Mouse (Mus musculus) embryonic facial prominence, embryonic 14.5 days (tissue): ENCODE data around the gene Enho. TPM values are rescaled to one million over a fixed set of nuclear protein-coding genes. Genes with fewer than 3 reads are reported as not detected.

Experiments
- ATAC-seq: fragments of 200-750 bp; cut with Nextera tagmentation; 2 replicates; pipeline ENCODE4 v1.8.0; 2017; ENCODE audit warnings: low read depth, moderate number of reproducible peaks, moderate TSS enrichment
- DNase-seq: peaks from one replicate; pipeline ENCODE4 v3.0.0-alpha.2; 2015; ENCODE audit warnings: low spot score
- H3K27ac ChIP-seq: fragments of 300-500 bp; sonication (generic); replicated peaks from 2 replicates; pipeline ENCODE4 v1.5.1; 2014; ENCODE audit warnings: low read depth, mild to moderate bottlenecking, low read length, moderate library complexity
- H3K27me3 ChIP-seq: fragments of 300-500 bp; sonication (generic); replicated peaks from 2 replicates; pipeline ENCODE4 v1.6.1; 2014; ENCODE audit warnings: low read length; ENCODE audit not compliant: control insufficient read depth, insufficient read depth
- H3K36me3 ChIP-seq: fragments of 300-500 bp; sonication (generic); 2 replicates; pipeline ENCODE4 v1.6.1; 2014; ENCODE audit warnings: low read length, mixed read lengths; ENCODE audit not compliant: control insufficient read depth, insufficient read depth
- H3K4me1 ChIP-seq: fragments of 300-500 bp; sonication (generic); 2 replicates; pipeline ENCODE4 v1.6.1; 2014; ENCODE audit warnings: antibody characterized with exemption, low read length; ENCODE audit not compliant: control insufficient read depth, insufficient read depth
- H3K4me2 ChIP-seq: fragments of 300-500 bp; sonication (generic); 2 replicates; pipeline ENCODE4 v1.6.1; 2014; ENCODE audit warnings: low read depth, mild to moderate bottlenecking, low read length, moderate library complexity, mixed read lengths
- H3K4me3 ChIP-seq: fragments of 300-500 bp; sonication (generic); 2 replicates; pipeline ENCODE4 v1.5.1; 2014; ENCODE audit warnings: low read depth, mild to moderate bottlenecking, low read length
- H3K9ac ChIP-seq: fragments of 300-500 bp; sonication (generic); 2 replicates; pipeline ENCODE4 v1.6.1; 2014; ENCODE audit warnings: low read depth, mild to moderate bottlenecking, low read length, moderate library complexity, mixed read lengths
- H3K9me3 ChIP-seq: fragments of 300-500 bp; sonication (generic); 2 replicates; pipeline ENCODE4 v1.6.1; 2016; ENCODE audit warnings: low read length; ENCODE audit not compliant: control insufficient read depth
- WGBS: fragments of 180-500 bp; shearing (Covaris S2); extraction: QIAGEN DNeasy Blood & Tissue Kit; methylation state at CpG from one replicate; pipeline ENCODE4 v1.1.7; 2014; 5-methylcytosine and 5-hydroxymethylcytosine counted together
- polyA plus RNA-seq: library from polyadenylated mRNA; unstranded; fragments of >200 nt; fragmentation: Nextera tagmentation; extraction: Ambion mirVana; gene quantifications from 2 replicates; pipeline ENCODE4 v1.2.1, GENCODE M21; 2014

Enho gene
- polyA plus RNA-seq, 1 experiment from 2014 or later, result 22.7 TPM

GRCm38 (mm10) chr4:41659556-41659955 lies 19.4 kb upstream of the Enho start:
- ATAC-seq, result no peak
- WGBS, result 78% methylated on average over 7 of the region's 13 CpGs
- Histone ChIP-seq H3K4me1 (peaks cover 19% of the 10 kb centered on the region), H3K36me3 (peaks cover 11% of the 10 kb centered on the region; the same call in 1 of the 2 replicates), H3K27me3 (no peaks in the 10 kb centered on the region; the same call in 1 of the 2 replicates), H3K9me3 (no peaks in the 10 kb centered on the region), H3K27ac (no peak overlapping the region), H3K4me3 (no peak overlapping the region), H3K9ac (no peak overlapping the region), H3K4me2 (no peak overlapping the region)
- no peak for DNase-seq

- WGBS, result 24% methylated on average over 16 of the region's 25 CpGs
- H3K36me3 ChIP-seq, result peaks cover 8% of the 10 kb centered on the region; the same call in 1 of the 2 replicates
- no peaks in the 10 kb centered on the region for H3K9me3 ChIP-seq
- H3K27ac ChIP-seq, result no peak overlapping the region
- ATAC-seq, result 0 out of 2 replicates have a peak, but pooled peaks have one; percentile 13
- no peak for DNase-seq
- H3K4me1 ChIP-seq, result peaks cover 13% of the 10 kb centered on the region
- H3K9ac ChIP-seq, result no peak overlapping the region; the same call in 1 of the 2 replicates
- H3K4me3 ChIP-seq, result no peak overlapping the region
- 0 out of 2 replicates have a peak overlapping the region, but pooled peaks have one; percentile 15 for H3K4me2 ChIP-seq
- H3K27me3 ChIP-seq, result no peaks in the 10 kb centered on the region; the same call in 1 of the 2 replicates
Measured at GRCm38 (mm10) chr4:41658566-41659384, 18.7 kb upstream of the Enho start.

- Histone ChIP-seq H3K36me3 (peaks cover 7% of the 10 kb centered on the region; the same call in 1 of the 2 replicates), H3K27ac (no peak overlapping the region), H3K4me2 (no peak overlapping the region), H3K4me3 (no peak overlapping the region), H3K4me1 (no peaks in the 10 kb centered on the region), H3K27me3 (no peaks in the 10 kb centered on the region; the same call in 1 of the 2 replicates), H3K9me3 (no peaks in the 10 kb centered on the region), H3K9ac (no peak overlapping the region)
- no peak for DNase-seq
- WGBS, result 53% methylated on average over 2 of the region's 2 CpGs
- ATAC-seq, result no peak
Measured at GRCm38 (mm10) chr4:41655525-41655924, 15.4 kb upstream of the Enho start.

- no peak overlapping the region for H3K9ac ChIP-seq
- no peaks in the 10 kb centered on the region for H3K4me1 ChIP-seq
- ATAC-seq (peak; percentile 48; the same call in 1 of the 2 replicates), DNase-seq (peak; percentile 60)
- H3K27ac ChIP-seq, result no peak overlapping the region
- no peak overlapping the region for H3K4me3 ChIP-seq
- 15% methylated on average over 7 of the region's 7 CpGs for WGBS
- H3K9me3 ChIP-seq, result no peaks in the 10 kb centered on the region
- peaks cover 7% of the 10 kb centered on the region; the same call in 1 of the 2 replicates for H3K36me3 ChIP-seq
- no peak overlapping the region for H3K4me2 ChIP-seq
- H3K27me3 ChIP-seq, result no peaks in the 10 kb centered on the region; the same call in 1 of the 2 replicates
Measured at GRCm38 (mm10) chr4:41654217-41654616, 14.1 kb upstream of the Enho start.

- H3K36me3 ChIP-seq, result peaks cover 7% of the 10 kb centered on the region; the same call in 1 of the 2 replicates
- no peak overlapping the region for H3K27ac ChIP-seq
- H3K4me1 ChIP-seq, result no peaks in the 10 kb centered on the region
- H3K4me3 ChIP-seq, result no peak overlapping the region
- WGBS, result 60% methylated on average over 6 of the region's 6 CpGs
- H3K9me3 ChIP-seq, result no peaks in the 10 kb centered on the region
- no peaks in the 10 kb centered on the region; the same call in 1 of the 2 replicates for H3K27me3 ChIP-seq
- ATAC-seq (no peak), DNase-seq (no peak)
- no peak overlapping the region for H3K4me2 ChIP-seq
- no peak overlapping the region for H3K9ac ChIP-seq
Measured at GRCm38 (mm10) chr4:41653730-41654129, 13.6 kb upstream of the Enho start.

GRCm38 (mm10) chr4:41653296-41653695 lies 13.2 kb upstream of the Enho start:
- no peak overlapping the region for H3K4me3 ChIP-seq
- WGBS, result 43% methylated on average over 6 of the region's 6 CpGs
- H3K9ac ChIP-seq, result no peak overlapping the region
- peaks cover 7% of the 10 kb centered on the region; the same call in 1 of the 2 replicates for H3K36me3 ChIP-seq
- no peaks in the 10 kb centered on the region for H3K4me1 ChIP-seq
- peak; percentile 80 for DNase-seq
- H3K27ac ChIP-seq, result no peak overlapping the region
- no peaks in the 10 kb centered on the region; the same call in 1 of the 2 replicates for H3K27me3 ChIP-seq
- peak; percentile 51; the same call in 1 of the 2 replicates for ATAC-seq
- no peak overlapping the region for H3K4me2 ChIP-seq
- no peaks in the 10 kb centered on the region for H3K9me3 ChIP-seq

GRCm38 (mm10) chr4:41648627-41649026 lies 8.5 kb upstream of the Enho start:
- DNase-seq (no peak), ATAC-seq (no peak)
- no peak overlapping the region for H3K4me3 ChIP-seq
- no peak overlapping the region for H3K27ac ChIP-seq
- 63% methylated on average over 7 of the region's 7 CpGs for WGBS
- H3K36me3 ChIP-seq, result no peaks in the 10 kb centered on the region
- H3K27me3 ChIP-seq, result no peaks in the 10 kb centered on the region
- no peak overlapping the region for H3K4me2 ChIP-seq
- no peaks in the 10 kb centered on the region for H3K4me1 ChIP-seq
- no peak overlapping the region for H3K9ac ChIP-seq
- no peaks in the 10 kb centered on the region for H3K9me3 ChIP-seq

- no peaks in the 10 kb centered on the region for H3K27me3 ChIP-seq
- H3K9ac ChIP-seq, result no peak overlapping the region
- ATAC-seq, result no peak
- no peaks in the 10 kb centered on the region for H3K36me3 ChIP-seq
- H3K27ac ChIP-seq, result no peak overlapping the region
- H3K4me3 ChIP-seq, result no peak overlapping the region
- no peaks in the 10 kb centered on the region for H3K4me1 ChIP-seq
- H3K4me2 ChIP-seq, result no peak overlapping the region
- no peak for DNase-seq
- 51% methylated on average over 4 of the region's 4 CpGs for WGBS
- no peaks in the 10 kb centered on the region for H3K9me3 ChIP-seq
Measured at GRCm38 (mm10) chr4:41648157-41648556, 8.0 kb upstream of the Enho start.
